Mouse (Mus musculus): ENCODE results near the gene Ric8a. TPM values are rescaled to one million over a fixed set of nuclear protein-coding genes. Genes with fewer than 3 reads are reported as not detected.
A peak's percentile ranks its signal among the peaks of the same experiment; 100 is the strongest.

The Ric8a gene
- polyA plus RNA-seq, 1 experiment from 2014 or later: 50.4 TPM

GRCm38 (mm10) chr7:140828171-140828881, 28.4 kb upstream of the Ric8a start:
- no peaks in the 10 kb centered on the region for H3K36me3 ChIP-seq (ENCODE audit: control insufficient read depth, insufficient read depth)
- H3K4me2 ChIP-seq (ENCODE audit: low read depth, low read length): peak overlapping the region; percentile 30; the same call in 1 of the 2 replicates
- H3K27me3 ChIP-seq (ENCODE audit: control insufficient read depth, insufficient read depth, low read length): no peaks in the 10 kb centered on the region
- 0 out of 2 replicates have a peak, but pooled peaks cover 3% of the 10 kb centered on the region for H3K4me1 ChIP-seq (ENCODE audit: control insufficient read depth, insufficient read depth, low read length)
- no peak overlapping the region for H3K9ac ChIP-seq (ENCODE audit: low read length)
- H3K9me3 ChIP-seq (replicated peaks; ENCODE audit: control insufficient read depth, low read length): no peaks in the 10 kb centered on the region
- ATAC-seq (replicated peaks; ENCODE audit: extremely low read depth, insufficient read depth, low FRiP score): no peak
- 28% methylated on average over 8 of the region's 8 CpGs for WGBS
- H3K4me3 ChIP-seq (ENCODE audit: low read length): no peak overlapping the region
- H3K27ac ChIP-seq (ENCODE audit: low read length): no peak overlapping the region

- ATAC-seq (replicated peaks; ENCODE audit: extremely low read depth, insufficient read depth, low FRiP score): no peak
- 62% methylated on average over 6 of the region's 6 CpGs for WGBS
Measured at GRCm38 (mm10) chr7:140831447-140831846, 25.3 kb upstream of the Ric8a start.

GRCm38 (mm10) chr7:140833341-140833740, 23.4 kb upstream of the Ric8a start:
- Histone ChIP-seq H3K27ac (ENCODE audit: low read length) (no peak overlapping the region), H3K4me1 (ENCODE audit: control insufficient read depth, insufficient read depth, low read length) (no peaks in the 10 kb centered on the region), H3K9me3 (replicated peaks; ENCODE audit: control insufficient read depth, low read length) (no peaks in the 10 kb centered on the region), H3K9ac (ENCODE audit: low read length) (no peak overlapping the region), H3K36me3 (ENCODE audit: control insufficient read depth, insufficient read depth) (no peaks in the 10 kb centered on the region), H3K4me2 (ENCODE audit: low read depth, low read length) (no peak overlapping the region), H3K27me3 (ENCODE audit: control insufficient read depth, insufficient read depth, low read length) (peaks cover 9% of the 10 kb centered on the region), H3K4me3 (ENCODE audit: low read length) (no peak overlapping the region)
- ATAC-seq (replicated peaks; ENCODE audit: extremely low read depth, insufficient read depth, low FRiP score): no peak
- 81% methylated on average over 4 of the region's 4 CpGs for WGBS

More at GRCm38 (mm10) chr7:140831447-140831846, 25.3 kb upstream of the Ric8a start:
- H3K9ac ChIP-seq (ENCODE audit: low read length): no peak overlapping the region
- no peak overlapping the region for H3K4me3 ChIP-seq (ENCODE audit: low read length)
- 0 out of 2 replicates have a peak, but pooled peaks cover 3% of the 10 kb centered on the region for H3K4me1 ChIP-seq (ENCODE audit: control insufficient read depth, insufficient read depth, low read length)
- H3K27me3 ChIP-seq (ENCODE audit: control insufficient read depth, insufficient read depth, low read length): peaks cover 9% of the 10 kb centered on the region
- H3K27ac ChIP-seq (ENCODE audit: low read length): no peak overlapping the region
- no peak overlapping the region for H3K4me2 ChIP-seq (ENCODE audit: low read depth, low read length)
- no peaks in the 10 kb centered on the region for H3K36me3 ChIP-seq (ENCODE audit: control insufficient read depth, insufficient read depth)
- no peaks in the 10 kb centered on the region for H3K9me3 ChIP-seq (replicated peaks; ENCODE audit: control insufficient read depth, low read length)

- H3K9ac ChIP-seq (ENCODE audit: low read length): no peak within 1 kb of the TSS
- H3K27ac ChIP-seq (ENCODE audit: low read length): no peak within 1 kb of the TSS
- whole genome bisulfite sequencing: 41% methylated on average over 20 of the region's 20 CpGs
- H3K36me3 ChIP-seq (ENCODE audit: control insufficient read depth, insufficient read depth): no peaks in the 10 kb centered on the region
- no peak within 1 kb of the TSS for H3K4me3 ChIP-seq (ENCODE audit: low read length)
- no peak within 1 kb of the TSS for H3K4me2 ChIP-seq (ENCODE audit: low read depth, low read length)
- no peaks in the 10 kb centered on the region for H3K9me3 ChIP-seq (replicated peaks; ENCODE audit: control insufficient read depth, low read length)
- no peak for ATAC-seq (replicated peaks; ENCODE audit: extremely low read depth, insufficient read depth, low FRiP score)
- H3K27me3 ChIP-seq (ENCODE audit: control insufficient read depth, insufficient read depth, low read length): peaks cover 12% of the 10 kb centered on the region
- no peaks in the 10 kb centered on the region for H3K4me1 ChIP-seq (ENCODE audit: control insufficient read depth, insufficient read depth, low read length)
Measured at GRCm38 (mm10) chr7:140834968-140835757, 21.6 kb upstream of the Ric8a start, which contains the start of gene Urah. Gene Urah, plus strand, starts transcription at chr7:140835018.

GRCm38 (mm10) chr7:140835758-140836087, 21.0 kb upstream of the Ric8a start:
- Histone ChIP-seq H3K36me3 (ENCODE audit: control insufficient read depth, insufficient read depth) (no peaks in the 10 kb centered on the region), H3K4me2 (ENCODE audit: low read depth, low read length) (no peak overlapping the region), H3K27ac (ENCODE audit: low read length) (no peak overlapping the region), H3K4me1 (ENCODE audit: control insufficient read depth, insufficient read depth, low read length) (no peaks in the 10 kb centered on the region), H3K9ac (ENCODE audit: low read length) (no peak overlapping the region), H3K27me3 (ENCODE audit: control insufficient read depth, insufficient read depth, low read length) (peaks cover 14% of the 10 kb centered on the region), H3K4me3 (ENCODE audit: low read length) (no peak overlapping the region), H3K9me3 (replicated peaks; ENCODE audit: control insufficient read depth, low read length) (no peaks in the 10 kb centered on the region)
- 65% methylated on average over 2 of the region's 2 CpGs for WGBS
- ATAC-seq (replicated peaks; ENCODE audit: extremely low read depth, insufficient read depth, low FRiP score): no peak

GRCm38 (mm10) chr7:140836243-140837115, 20.3 kb upstream of the Ric8a start:
- 70% methylated on average over 9 of the region's 9 CpGs for WGBS
- H3K27ac ChIP-seq (ENCODE audit: low read length): no peak overlapping the region
- no peak for ATAC-seq (replicated peaks; ENCODE audit: extremely low read depth, insufficient read depth, low FRiP score)
- H3K4me3 ChIP-seq (ENCODE audit: low read length): no peak overlapping the region
- H3K4me2 ChIP-seq (ENCODE audit: low read depth, low read length): no peak overlapping the region
- H3K27me3 ChIP-seq (ENCODE audit: control insufficient read depth, insufficient read depth, low read length): peaks cover 19% of the 10 kb centered on the region
- H3K4me1 ChIP-seq (ENCODE audit: control insufficient read depth, insufficient read depth, low read length): no peaks in the 10 kb centered on the region
- H3K9ac ChIP-seq (ENCODE audit: low read length): no peak overlapping the region
- no peaks in the 10 kb centered on the region for H3K36me3 ChIP-seq (ENCODE audit: control insufficient read depth, insufficient read depth)
- no peaks in the 10 kb centered on the region for H3K9me3 ChIP-seq (replicated peaks; ENCODE audit: control insufficient read depth, low read length)

GRCm38 (mm10) chr7:140839556-140839955, 17.2 kb upstream of the Ric8a start:
- H3K9ac ChIP-seq (ENCODE audit: low read length): no peak overlapping the region
- H3K27me3 ChIP-seq (ENCODE audit: control insufficient read depth, insufficient read depth, low read length): peaks cover 29% of the 10 kb centered on the region
- H3K9me3 ChIP-seq (replicated peaks; ENCODE audit: control insufficient read depth, low read length): no peaks in the 10 kb centered on the region
- H3K4me2 ChIP-seq (ENCODE audit: low read depth, low read length): no peak overlapping the region
- no peak overlapping the region for H3K27ac ChIP-seq (ENCODE audit: low read length)
- 59% methylated on average over 5 of the region's 5 CpGs for WGBS
- no peaks in the 10 kb centered on the region for H3K4me1 ChIP-seq (ENCODE audit: control insufficient read depth, insufficient read depth, low read length)
- no peak overlapping the region for H3K4me3 ChIP-seq (ENCODE audit: low read length)
- no peaks in the 10 kb centered on the region for H3K36me3 ChIP-seq (ENCODE audit: control insufficient read depth, insufficient read depth)
- ATAC-seq (replicated peaks; ENCODE audit: extremely low read depth, insufficient read depth, low FRiP score): no peak

GRCm38 (mm10) chr7:140840750-140841735, 15.7 kb upstream of the Ric8a start:
- ATAC-seq (replicated peaks; ENCODE audit: extremely low read depth, insufficient read depth, low FRiP score): no peak
- Histone ChIP-seq H3K4me3 (ENCODE audit: low read length) (no peak overlapping the region), H3K9ac (ENCODE audit: low read length) (no peak overlapping the region), H3K4me1 (ENCODE audit: control insufficient read depth, insufficient read depth, low read length) (0 out of 2 replicates have a peak, but pooled peaks cover 2% of the 10 kb centered on the region), H3K27me3 (ENCODE audit: control insufficient read depth, insufficient read depth, low read length) (peaks cover 26% of the 10 kb centered on the region), H3K4me2 (ENCODE audit: low read depth, low read length) (no peak overlapping the region), H3K9me3 (replicated peaks; ENCODE audit: control insufficient read depth, low read length) (no peaks in the 10 kb centered on the region), H3K36me3 (ENCODE audit: control insufficient read depth, insufficient read depth) (no peaks in the 10 kb centered on the region), H3K27ac (ENCODE audit: low read length) (no peak overlapping the region)
- WGBS: 37% methylated on average over 19 of the region's 19 CpGs
